Mouse (Mus musculus) left cerebral cortex, postnatal 36 days (tissue): ENCODE data around the gene Bscl2. TPM values are rescaled to one million over a fixed set of nuclear protein-coding genes. Genes with fewer than 3 reads are reported as not detected.
A peak's percentile ranks its signal among the peaks of the same experiment; 100 is the strongest.
"Not testable (repeated sequence)": the region's sequence is repeated elsewhere in the genome, so short reads cannot be mapped to it uniquely, and the experiment has no call there.

Experiments
- DNase-seq, 2 experiments: peaks; one replicate each; pipeline ENCODE4 v3.0.0; 2021 to 2022; ENCODE audit warnings: low spot score in 2 of 2, mixed read lengths in 1 of 2
- intact Hi-C: fragments of 180-260 bp; cut with DNase I; formaldehyde crosslinking; loops from one replicate; pipeline ENCODE4 v1.15.1; 2025
- total RNA-seq, 2 experiments: library from RNA; stranded (reverse); gene quantifications; 2 replicates each; pipeline ENCODE4 v1.2.3; 2021

The Bscl2 gene
- total RNA-seq, 2 experiments from 2014 or later: 118 TPM

DNA sequence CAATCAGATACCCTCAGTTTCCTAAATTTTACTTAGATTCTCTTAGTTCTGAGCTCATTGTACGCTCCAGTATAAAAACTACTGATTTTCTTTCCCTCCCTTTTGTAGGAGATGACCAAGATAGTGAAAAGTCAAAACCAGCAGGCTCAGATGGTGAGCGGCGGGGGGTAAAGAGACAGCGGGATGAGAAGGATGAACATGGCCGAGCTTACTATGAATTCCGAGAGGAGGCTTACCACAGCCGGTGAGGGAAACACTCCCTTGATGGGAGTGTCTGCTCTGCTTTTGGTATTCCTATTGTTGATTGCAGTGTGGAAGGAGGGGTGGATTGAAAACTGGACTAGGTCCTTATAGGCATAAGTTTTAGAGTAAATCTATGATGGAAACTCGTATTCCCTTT lies 14.6 kb upstream of the Bscl2 start:
- DNase-seq: no peak
- intact Hi-C loops: loop anchor here (5.0 kb wide), 1 partner anchor 50 kb away; the partner anchor contains the start of genes Tmem179b and Tmem223

DNA sequence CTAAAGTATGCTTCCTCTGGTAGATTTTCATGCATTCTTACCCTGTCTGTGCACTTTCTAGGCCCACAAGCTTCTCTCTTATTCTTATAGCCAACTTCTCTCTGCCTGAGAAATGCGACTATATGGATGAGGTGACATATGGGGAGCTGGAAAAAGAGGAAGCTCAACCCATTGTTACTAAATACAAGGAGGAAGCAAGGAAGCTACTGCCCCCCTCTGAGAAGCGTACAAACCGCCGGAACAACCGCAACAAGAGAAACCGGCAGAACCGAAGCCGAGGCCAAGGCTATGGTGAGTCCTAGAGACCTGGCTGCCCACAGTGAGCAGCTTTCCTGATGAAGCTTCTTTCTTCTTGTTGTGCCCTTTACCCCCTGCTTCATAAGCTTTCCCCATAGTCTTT lies 7.6 kb upstream of the Bscl2 start, which contains the start of gene AC129217.1:
Gene AC129217.1 (plus strand): TSS at position 114 of the 400 bp plus-strand sequence.
- DNase-seq: no peak
- intact Hi-C loops: no loop called here

DNA sequence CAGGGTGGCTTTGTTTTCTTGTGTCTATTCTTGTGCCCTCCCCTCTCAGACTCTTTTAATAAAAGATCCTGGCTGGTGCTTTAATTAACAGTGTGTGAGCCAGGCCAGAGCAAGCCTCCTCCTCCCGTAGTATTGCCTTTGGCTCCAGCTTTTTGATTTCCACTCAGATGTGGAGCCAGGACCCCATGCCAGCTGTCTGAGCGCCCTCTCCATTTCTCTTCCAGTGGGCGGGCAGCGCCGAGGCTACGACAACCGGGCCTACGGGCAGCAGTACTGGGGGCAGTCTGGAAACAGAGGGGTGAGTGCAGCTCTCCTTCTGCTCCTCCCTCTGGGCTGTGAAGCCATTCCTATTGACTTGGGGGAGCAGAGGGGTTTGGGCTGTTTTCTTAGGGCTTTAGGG lies 6.6 kb upstream of the Bscl2 start:
- intact Hi-C loops: no loop called here
- DNase-seq: no peak

DNA sequence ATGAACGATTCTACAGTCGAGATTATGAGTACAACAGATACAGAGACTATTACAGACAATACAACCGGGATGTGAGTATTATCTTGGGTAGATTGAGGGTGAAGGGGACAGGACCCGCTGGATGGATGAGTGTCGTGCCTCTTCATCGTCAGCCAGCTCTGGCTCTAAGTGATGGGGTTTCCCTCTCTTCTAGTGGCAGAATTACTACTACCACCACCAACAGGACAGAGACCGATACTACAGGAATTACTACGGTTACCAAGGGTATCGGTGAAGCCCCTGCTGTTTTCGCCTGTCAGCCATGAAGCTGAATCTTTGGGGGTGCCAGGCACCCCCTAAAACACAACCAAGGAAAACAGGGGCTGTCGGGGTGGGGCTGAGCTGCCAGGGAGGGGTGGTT lies 6.0 kb upstream of the Bscl2 start:
- intact Hi-C loops: no loop called here

DNA sequence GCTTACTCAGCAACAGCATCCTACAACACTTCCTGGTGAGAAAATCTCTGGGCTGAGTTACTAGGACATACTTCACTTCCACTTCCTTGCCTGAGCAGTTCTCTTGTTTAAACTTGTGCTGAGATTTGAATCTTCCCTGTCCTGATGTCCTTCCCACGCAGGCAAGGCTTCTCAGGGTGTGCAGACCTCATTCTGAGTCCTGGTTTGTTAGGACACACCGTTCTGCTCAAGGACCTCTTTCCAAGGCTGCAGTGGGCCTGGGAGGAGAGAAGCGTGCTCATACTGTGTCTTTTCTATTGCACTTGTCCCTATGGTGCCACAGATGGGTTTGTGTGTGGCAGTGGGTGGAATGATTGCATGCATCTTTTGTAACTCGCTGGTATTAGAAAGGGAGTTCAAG lies 4.3 kb upstream of the Bscl2 start:
- DNase-seq: no peak
- intact Hi-C loops: no loop called here

More for the DNA sequence above, 6.0 kb upstream of the Bscl2 start:
- DNase-seq: no peak

DNA sequence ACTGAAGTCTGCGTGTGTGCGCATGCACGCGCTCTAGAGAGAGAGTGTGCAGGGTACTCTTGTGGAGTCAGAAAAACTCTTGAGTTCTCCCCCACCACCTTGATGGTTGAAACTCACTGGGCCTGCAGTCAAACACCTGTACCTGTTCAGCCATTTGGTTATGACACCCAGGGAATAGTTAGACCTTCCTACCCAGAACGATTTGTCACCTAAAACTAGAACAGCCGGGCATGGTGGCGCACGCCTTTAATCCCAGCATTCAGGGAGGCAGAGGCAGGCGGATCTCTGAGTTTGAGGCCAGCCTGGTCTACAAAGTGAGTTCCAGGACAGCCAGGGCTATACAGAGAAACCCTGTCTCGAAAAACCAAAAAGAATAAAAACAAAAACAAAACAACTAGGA lies 940 bp upstream of the Bscl2 start:
- DNase-seq: not testable (repeated sequence)
- intact Hi-C loops: loop anchor here (5.0 kb wide), 1 partner anchor 116 kb away; the partner anchor contains the start of gene Tut1

DNA sequence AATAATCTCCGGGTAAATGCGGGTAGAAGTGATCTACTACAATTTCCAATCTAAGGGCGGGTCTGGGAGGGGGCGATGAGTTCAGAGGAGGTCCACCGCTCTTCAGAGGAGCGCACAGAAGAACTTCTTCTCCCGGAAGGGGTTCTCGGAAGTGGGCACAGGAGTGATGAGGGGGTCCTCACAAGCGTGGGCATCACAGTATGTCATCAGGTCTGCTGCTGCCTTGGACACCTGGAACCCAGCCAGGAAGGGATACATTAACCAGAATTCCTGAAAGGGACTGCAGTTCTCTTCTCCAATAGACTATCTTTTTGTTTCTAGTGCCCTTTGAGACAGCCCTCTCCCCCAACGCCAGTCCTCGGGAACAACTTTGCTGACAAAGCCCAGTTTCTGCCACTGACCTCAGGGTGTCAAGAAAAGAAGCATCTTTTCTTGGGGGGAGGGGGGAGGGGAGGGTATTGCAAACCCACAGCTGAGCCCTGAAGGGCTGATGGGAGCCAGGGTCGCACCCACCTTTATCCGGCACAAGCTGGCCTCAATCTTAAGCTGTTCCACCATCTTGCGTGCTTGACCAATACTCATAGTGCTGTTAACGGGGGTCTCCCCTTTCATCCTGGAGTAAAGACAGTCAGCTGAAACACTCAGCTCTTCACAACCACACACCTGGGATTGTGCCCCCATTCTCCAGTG lies 919 bp downstream of the Bscl2 start:
- DNase-seq: peak in 1 of 2 experiments; percentile 39
- intact Hi-C loops: loop anchor here (2.0 to 5.0 kb wide), 2 partner anchors 17 to 114 kb away; partner anchors contain the start of genes Hnrnpul2 and Tut1

DNA sequence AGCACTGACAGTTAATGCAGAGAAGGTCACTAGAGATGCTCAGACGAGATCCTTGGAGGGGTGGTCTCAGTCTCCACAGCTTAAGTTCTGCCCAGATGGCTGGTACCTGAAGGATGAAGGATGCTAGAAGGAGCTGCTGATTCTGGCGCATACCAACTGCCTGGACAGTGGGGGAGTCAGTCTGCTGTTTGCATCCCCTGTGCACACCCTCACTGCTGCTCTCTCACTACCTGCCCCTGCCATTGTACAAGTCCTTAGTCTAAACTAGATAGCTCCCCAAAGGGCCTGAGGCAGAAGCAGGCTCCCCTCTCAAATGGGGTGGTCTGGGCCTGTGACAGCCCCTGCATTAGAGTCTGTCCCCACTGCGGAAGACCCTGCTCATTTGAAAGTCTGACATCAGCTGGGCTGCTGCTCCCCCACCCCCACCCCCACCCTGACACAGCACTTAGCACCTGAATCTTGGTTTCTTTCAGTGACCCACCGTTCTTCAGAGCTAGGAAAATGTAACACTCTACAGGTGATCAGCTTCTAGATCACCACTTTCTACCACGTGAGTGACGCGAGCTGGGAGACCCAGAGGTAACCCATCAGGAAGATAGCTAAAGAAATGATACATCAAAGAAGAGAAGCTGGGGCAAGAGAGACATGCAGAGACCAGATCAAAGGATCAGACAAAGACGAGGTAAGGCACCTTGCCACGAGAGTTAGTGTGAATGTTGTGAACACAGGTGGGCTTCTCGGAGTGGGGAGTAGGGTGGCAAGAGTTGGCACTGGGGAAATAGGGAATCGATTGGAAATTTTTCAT lies 2.0 kb downstream of the Bscl2 start, which contains the start of gene Gng3:
Gene Gng3 (minus strand): TSS at position 92 of the 805 bp plus-strand sequence.
- peak; percentile 85 to 87 for DNase-seq
- intact Hi-C loops: loop anchor here (2.0 to 5.0 kb wide), 2 partner anchors 19 to 113 kb away; partner anchors contain the start of genes Hnrnpul2 and Tut1

DNA sequence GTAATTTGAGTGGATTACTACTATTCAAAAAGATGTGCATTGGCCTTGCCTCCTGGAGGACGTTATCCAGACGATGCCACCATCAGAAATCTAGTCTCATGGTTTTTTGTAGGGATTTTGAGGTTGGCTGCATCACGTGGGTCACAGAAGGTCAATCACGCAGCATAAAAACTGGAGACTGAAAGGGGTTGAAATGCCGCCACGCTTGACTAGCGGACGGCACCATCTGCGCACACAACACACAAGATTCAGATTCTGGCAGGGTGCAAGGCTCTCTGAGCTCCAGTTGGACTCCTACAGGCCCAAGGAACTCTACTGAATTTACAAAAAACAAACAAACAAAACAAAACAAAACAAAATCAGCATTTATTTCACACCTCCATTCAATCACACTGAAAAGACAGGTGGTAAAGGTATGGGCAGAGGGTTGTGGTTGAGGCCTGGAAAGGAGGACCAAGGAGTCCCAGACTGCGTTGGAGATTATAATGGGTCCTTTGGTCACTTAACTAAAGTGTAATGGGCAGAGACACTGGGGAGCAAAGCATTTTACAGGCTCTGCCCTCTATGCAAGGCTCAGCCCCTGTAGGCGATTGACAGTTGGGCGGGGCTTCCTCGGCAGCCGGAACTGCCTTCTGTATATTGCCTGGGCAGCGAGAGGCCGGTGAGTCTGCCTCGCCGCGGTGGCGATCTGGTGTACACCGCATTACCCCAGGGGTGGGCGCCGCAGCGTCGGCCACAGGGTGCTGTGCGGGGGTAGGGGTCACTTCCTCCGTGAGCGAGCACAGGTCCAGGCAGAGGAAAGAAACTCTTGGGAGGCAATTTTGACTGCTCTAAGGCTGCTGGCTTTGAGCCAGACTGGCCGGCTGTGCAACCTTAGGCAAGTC lies 2.9 kb downstream of the Bscl2 start:
- intact Hi-C loops: loop anchor here (2.0 to 5.0 kb wide), 3 partner anchors 19 to 112 kb away; partner anchors contain the start of genes Ganab, Hnrnpul2 and Tut1
- peak; percentile 79 for DNase-seq

DNA sequence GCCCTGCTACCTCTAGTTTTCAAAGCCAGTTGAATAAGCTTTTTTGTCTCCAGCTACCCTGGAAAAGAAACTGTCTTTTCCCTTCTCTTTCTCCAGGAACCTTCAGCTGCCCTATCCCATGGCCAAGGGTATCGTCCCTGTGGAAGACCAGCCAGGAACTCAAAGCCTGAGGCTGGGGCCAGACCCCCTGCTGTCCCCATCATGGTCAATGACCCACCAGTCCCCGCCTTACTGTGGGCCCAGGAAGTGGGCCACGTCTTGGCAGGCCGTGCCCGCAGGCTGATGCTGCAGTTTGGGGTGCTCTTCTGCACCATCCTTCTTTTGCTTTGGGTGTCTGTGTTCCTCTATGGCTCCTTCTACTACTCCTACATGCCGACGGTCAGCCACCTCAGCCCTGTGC lies 3.7 kb downstream of the Bscl2 start:
- intact Hi-C loops: loop anchor here (5.0 kb wide), 1 partner anchor 56 kb away; the partner anchor contains the start of gene Ganab
- no peak for DNase-seq

DNA sequence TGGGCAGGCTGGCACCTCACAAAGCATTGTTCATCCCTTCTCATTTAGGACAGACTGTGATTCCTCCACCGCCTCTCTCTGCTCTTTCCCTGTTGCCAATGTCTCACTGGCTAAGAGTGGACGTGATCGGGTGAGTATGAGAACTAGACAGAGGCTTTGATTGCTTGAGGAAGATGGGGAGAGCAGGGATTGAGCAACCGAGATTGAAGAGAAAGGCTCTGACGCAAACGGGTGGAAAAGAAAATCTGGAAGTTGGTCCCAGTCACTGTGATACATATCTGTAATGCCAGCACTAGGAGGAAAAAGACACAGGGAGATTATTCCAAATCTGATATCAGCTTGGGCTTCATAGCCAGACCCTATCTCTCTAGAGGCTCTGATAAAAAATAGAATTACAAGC lies 5.7 kb downstream of the Bscl2 start:
- intact Hi-C loops: loop anchor here (5.0 kb wide), 1 partner anchor 54 kb away; the partner anchor contains the start of gene Ganab
- no peak for DNase-seq

DNA sequence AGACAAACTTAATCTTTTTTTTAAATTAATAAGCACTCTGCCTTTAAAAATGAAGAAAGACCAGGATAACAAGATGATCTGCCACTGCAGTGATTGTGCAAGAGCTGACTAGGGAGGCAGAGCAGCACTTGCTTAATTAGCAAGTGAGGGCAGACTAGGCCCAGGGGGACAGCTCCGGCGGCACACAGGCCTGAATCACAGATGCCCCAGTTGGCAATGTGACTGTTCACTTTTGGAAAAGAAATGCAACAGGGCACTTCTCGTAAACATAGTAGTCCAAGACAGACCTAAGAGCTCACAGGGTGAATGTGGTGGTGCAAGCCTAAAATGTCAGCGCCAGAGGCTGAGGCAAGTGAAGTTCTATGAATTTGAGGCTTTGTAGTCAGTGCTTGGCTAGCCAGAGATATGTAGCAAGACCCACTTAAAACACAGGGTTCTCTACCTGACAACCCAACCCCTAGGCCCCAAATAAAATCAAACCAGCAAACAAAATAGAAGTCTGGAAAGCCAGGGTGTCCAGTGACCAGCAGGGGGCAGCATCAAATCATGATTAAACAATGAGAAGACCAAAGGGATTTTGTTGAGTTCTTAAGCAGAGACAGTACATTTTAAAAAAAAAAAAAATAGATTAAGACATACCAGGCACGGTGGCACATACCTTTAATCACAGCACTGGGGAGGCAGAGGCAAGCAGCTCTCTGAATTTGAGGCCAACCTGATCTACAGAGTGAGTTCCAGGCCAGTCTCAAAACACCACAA lies 7.3 kb downstream of the Bscl2 start:
- DNase-seq: peak; percentile 62 to 75
- intact Hi-C loops: loop anchor here (5.0 kb wide), 1 partner anchor 53 kb away; the partner anchor contains the start of gene Ganab

DNA sequence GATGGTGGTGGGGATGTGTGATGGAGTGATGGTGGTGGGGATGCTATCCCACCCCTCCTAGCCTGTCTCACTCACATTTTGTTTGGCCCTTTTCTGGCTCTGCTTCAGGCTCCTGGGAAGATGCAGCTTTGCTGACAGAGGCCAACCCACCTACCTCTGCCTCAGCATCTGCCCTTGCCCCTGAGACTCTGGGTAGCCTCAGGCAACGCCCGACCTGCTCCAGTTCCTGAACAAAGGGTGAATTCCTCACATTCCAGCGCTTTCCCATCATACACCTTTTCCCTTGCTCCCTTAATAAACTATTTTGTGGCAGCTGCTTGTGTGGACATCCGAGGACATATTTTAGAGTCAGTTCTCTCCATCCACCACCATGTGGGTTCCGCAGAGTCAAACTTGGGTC lies 11.1 kb downstream of the Bscl2 start:
- intact Hi-C loops: no loop called here
- DNase-seq: no peak

DNA sequence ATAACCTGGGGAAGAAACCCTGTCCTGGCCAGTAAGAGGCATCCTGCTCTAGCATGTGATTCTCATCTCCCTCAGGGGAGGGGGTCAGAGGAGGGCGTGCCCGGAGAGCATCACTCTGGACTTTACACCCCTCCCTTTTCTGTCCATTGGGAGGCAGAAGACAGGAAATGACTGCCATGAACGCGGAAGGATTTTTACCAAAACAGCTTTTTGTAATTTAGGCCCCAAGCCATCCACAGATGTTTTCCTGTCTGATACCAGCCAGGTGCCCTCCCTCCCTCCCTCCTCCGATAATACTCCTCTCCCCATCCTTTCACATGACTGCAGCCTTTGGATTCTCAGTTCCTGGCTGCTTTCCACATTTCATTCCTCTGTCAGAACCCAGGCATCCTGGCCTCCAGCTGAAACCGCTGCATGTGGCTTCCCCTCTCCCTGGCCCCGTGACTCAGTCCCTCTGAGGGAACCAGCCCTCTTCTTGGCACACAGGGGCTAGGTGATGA lies 13.2 kb downstream of the Bscl2 start, which contains the start of gene Lrrn4cl:
Gene Lrrn4cl (plus strand): TSS at position 367 of the 500 bp plus-strand sequence.
- intact Hi-C loops: no loop called here
- DNase-seq: no peak

DNA sequence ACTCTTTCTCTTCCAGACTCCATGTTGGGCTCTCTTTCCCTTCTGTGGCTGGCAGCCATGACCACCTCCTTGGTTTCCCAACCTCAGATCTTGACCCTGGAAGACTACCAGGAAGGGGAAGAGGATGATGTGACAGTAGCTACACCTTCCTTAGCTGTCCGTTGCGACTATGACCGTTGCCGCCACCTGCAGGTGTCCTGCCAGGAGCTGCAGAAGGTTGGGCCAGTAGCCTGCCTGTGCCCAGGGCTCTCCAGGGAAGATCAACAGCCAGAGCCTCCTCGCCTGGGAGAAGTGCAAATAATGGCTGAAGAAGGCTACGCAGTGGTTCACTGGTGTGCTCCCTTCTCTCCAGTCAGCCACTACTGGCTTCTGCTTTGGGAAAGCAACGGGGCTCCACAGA lies 14.4 kb downstream of the Bscl2 start:
- no peak for DNase-seq
- intact Hi-C loops: no loop called here

DNA sequence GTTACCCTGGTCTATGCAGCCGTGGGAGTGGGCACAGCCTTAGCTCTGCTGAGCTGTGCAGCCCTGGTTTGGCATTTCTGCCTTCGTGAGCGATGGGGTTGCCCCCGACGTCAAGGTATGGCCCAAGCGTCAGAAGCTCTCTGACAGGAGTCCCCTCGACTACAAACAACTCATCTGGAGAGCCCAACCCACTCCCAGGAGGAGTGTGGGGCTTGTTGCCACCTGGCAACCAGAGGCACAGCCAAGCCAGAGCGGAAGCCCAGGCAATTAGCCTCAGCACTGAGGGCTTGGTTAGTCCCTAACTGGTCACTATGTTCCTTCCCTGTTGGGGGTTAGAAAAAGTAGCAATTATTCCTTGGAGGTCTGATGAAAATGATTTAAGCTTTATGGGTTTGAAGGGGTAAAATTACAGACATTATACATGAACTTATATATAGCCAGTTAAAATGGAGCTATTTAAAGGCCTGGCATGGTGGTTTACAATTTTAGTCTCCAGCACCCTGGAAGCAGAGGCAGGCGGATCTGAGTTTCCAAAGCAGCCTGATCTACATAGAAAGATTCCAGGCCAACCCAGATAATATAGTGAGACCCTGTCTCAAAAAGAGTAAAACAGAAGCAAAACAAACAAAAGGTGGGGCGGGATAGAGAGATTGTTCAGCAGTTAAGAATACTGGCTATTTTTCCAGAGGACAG lies 15.1 kb downstream of the Bscl2 start:
- intact Hi-C loops: no loop called here
- no peak for DNase-seq

DNA sequence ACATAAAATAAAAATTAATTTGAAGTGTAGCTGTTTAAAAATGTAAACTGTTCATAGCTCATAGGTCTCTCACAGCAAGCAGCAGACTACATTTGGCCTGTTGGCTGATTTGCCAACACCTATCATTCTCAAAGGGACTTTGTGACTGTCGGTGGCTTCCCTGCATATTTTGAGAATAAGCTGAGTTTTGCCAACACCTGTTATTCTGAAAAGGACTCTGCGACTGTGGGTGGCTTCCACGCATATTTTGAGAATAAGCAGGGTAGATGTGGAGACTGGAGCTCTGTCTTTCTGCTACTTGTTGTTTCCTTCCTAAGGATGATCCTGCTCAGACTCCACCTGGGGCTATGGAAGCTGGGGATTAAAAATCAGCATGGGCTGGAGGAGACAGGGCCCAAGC lies 15.8 kb downstream of the Bscl2 start:
- DNase-seq: no peak
- intact Hi-C loops: no loop called here

DNA sequence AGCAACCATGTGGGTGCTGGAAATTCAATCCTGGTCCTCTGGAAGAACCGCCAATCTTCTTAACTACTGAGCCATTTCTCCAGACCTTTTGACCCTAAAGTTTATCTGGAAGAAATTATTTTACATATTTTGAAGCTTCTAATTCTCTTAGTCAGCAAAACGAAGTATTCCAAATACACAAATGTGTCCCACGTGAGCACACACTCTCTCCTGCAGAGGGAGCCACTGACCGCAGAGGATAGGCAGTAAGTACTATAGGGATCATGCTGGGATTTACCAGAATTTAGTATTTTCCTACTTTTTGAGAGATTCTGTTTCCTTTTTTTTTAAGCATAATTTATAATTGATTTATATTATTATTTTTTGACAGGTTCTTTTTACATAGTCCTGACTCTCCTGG lies 20.4 kb downstream of the Bscl2 start:
- DNase-seq: no peak
- intact Hi-C loops: loop anchor here (5.0 kb wide), 1 partner anchor 255 kb away; no protein-coding TSS in a partner anchor
